Mouse (Mus musculus) liver, postnatal 0 days (tissue): Measurements from ENCODE around the gene Myf6. TPM values are rescaled to one million over a fixed set of nuclear protein-coding genes. Genes with fewer than 3 reads are reported as not detected.

Source experiments
- ATAC-seq: fragments of 200-750 bp; cut with Nextera tagmentation; 2 replicates; pipeline ENCODE4 v1.8.0; 2017; ENCODE audit warnings: mild to moderate bottlenecking, moderate library complexity
- DNase-seq: peaks from one replicate; pipeline ENCODE4 v3.0.0-alpha.2; 2016
- H3K27ac ChIP-seq: fragments of 300-500 bp; sonication (generic); 2 replicates; pipeline ENCODE4 v1.5.1; 2014; ENCODE audit warnings: antibody characterized with exemption, moderate library complexity, mild to moderate bottlenecking, low read depth
- H3K27me3 ChIP-seq: fragments of 300-500 bp; sonication (generic); 2 replicates; pipeline ENCODE4 v1.6.1; 2014; ENCODE audit warnings: low read length, control low read depth, mixed read lengths; ENCODE audit not compliant: insufficient read depth
- H3K36me3 ChIP-seq: fragments of 300-500 bp; sonication (generic); replicated peaks from 2 replicates; pipeline ENCODE4 v1.6.1; 2014; ENCODE audit warnings: mild to moderate bottlenecking, control low read depth, low read length, moderate library complexity, mixed read lengths; ENCODE audit not compliant: insufficient read depth
- H3K4me1 ChIP-seq: fragments of 300-500 bp; sonication (generic); 2 replicates; pipeline ENCODE4 v1.6.1; 2014; ENCODE audit warnings: antibody characterized with exemption, mild to moderate bottlenecking, control low read depth; ENCODE audit not compliant: insufficient read depth
- H3K4me2 ChIP-seq: fragments of 300-500 bp; sonication (generic); 2 replicates; pipeline ENCODE4 v1.6.1; 2014; ENCODE audit warnings: low read depth, mild to moderate bottlenecking, low read length, moderate library complexity, mixed read lengths
- H3K4me3 ChIP-seq: fragments of 300-500 bp; sonication (generic); 2 replicates; pipeline ENCODE4 v1.5.1; 2014; ENCODE audit warnings: low read depth, low read length
- H3K9ac ChIP-seq: fragments of 300-500 bp; sonication (generic); replicated peaks from 2 replicates; pipeline ENCODE4 v1.6.1; 2014; ENCODE audit warnings: mild to moderate bottlenecking, moderate library complexity
- H3K9me3 ChIP-seq: fragments of 300-500 bp; sonication (generic); 2 replicates; pipeline ENCODE4 v1.6.1; 2016; ENCODE audit warnings: mild to moderate bottlenecking, control low read depth, low read length, mixed read lengths
- CTCF ChIP-seq: sonication (generic); IDR thresholded peaks from 2 replicates; pipeline ENCODE4 v1.5.1; 2016; ENCODE audit warnings: antibody characterized with exemption, low read depth
- EP300 ChIP-seq: IDR thresholded peaks from 2 replicates; pipeline ENCODE4 v1.6.1; 2016; ENCODE audit warnings: antibody characterized with exemption, low read depth, mild to moderate bottlenecking
- WGBS: fragments of 180-500 bp; shearing (Covaris S2); extraction: QIAGEN DNeasy Blood & Tissue Kit; methylation state at CpG from one replicate; pipeline ENCODE4 v1.1.7; 2014; ENCODE audit not compliant: insufficient replicate concordance; 5-methylcytosine and 5-hydroxymethylcytosine counted together
- polyA plus RNA-seq: library from polyadenylated mRNA; unstranded; fragments of >200 nt; fragmentation: Nextera tagmentation; extraction: Ambion mirVana; gene quantifications from 2 replicates; pipeline ENCODE4 v1.2.1, GENCODE M21; 2015

Gene Myf6
- polyA plus RNA-seq, 1 experiment from 2014 or later = not detected

GRCm38 (mm10) chr10:107503430-107503829 is 8.9 kb upstream of the Myf6 start:
- H3K9me3 ChIP-seq = no peaks in the 10 kb centered on the region
- no peak for DNase-seq

GRCm38 (mm10) chr10:107502193-107502592 is 7.7 kb upstream of the Myf6 start:
- H3K36me3 ChIP-seq = no peaks in the 10 kb centered on the region
- no peaks in the 10 kb centered on the region for H3K9me3 ChIP-seq
- H3K9ac ChIP-seq = no peak overlapping the region
- DNase-seq (no peak), ATAC-seq (no peak)
- H3K27ac ChIP-seq = no peak overlapping the region
- TF ChIP-seq EP300 = no peak
- no peak for TF ChIP-seq CTCF
- no peaks in the 10 kb centered on the region for H3K27me3 ChIP-seq
- H3K4me3 ChIP-seq = no peak overlapping the region
- no peaks in the 10 kb centered on the region for H3K4me1 ChIP-seq
- WGBS = 79% methylated on average over 7 of the region's 7 CpGs
- no peak overlapping the region for H3K4me2 ChIP-seq

More at GRCm38 (mm10) chr10:107503430-107503829, 8.9 kb upstream of the Myf6 start:
- Histone ChIP-seq H3K27ac (no peak overlapping the region), H3K36me3 (no peaks in the 10 kb centered on the region), H3K4me2 (no peak overlapping the region), H3K4me1 (no peaks in the 10 kb centered on the region), H3K4me3 (no peak overlapping the region), H3K27me3 (no peaks in the 10 kb centered on the region), H3K9ac (no peak overlapping the region)
- 66% methylated on average over 4 of the region's 4 CpGs for WGBS
- ATAC-seq = no peak
- TF ChIP-seq CTCF (no peak), EP300 (no peak)

- no peaks in the 10 kb centered on the region for H3K36me3 ChIP-seq
- no peak overlapping the region for H3K27ac ChIP-seq
- no peak for TF ChIP-seq EP300
- no peak for TF ChIP-seq CTCF
- H3K4me1 ChIP-seq = no peaks in the 10 kb centered on the region
- no peaks in the 10 kb centered on the region for H3K9me3 ChIP-seq
- DNase-seq (no peak), ATAC-seq (no peak)
- H3K4me2 ChIP-seq = no peak overlapping the region
- WGBS = 77% methylated on average over 7 of the region's 7 CpGs
- H3K9ac ChIP-seq = no peak overlapping the region
- no peaks in the 10 kb centered on the region for H3K27me3 ChIP-seq
- no peak overlapping the region for H3K4me3 ChIP-seq
Observed at GRCm38 (mm10) chr10:107499656-107500055, 5.1 kb upstream of the Myf6 start.

- Histone ChIP-seq H3K9ac (no peak overlapping the region), H3K9me3 (no peaks in the 10 kb centered on the region), H3K27me3 (no peaks in the 10 kb centered on the region), H3K27ac (no peak overlapping the region), H3K36me3 (no peaks in the 10 kb centered on the region), H3K4me1 (no peaks in the 10 kb centered on the region), H3K4me2 (no peak overlapping the region), H3K4me3 (no peak overlapping the region)
- no peak for TF ChIP-seq CTCF
- WGBS = 35% methylated on average over 1 of the region's 1 CpGs
- ATAC-seq (no peak), DNase-seq (no peak)
Observed at GRCm38 (mm10) chr10:107496402-107496801, 1.9 kb upstream of the Myf6 start.

- no peaks in the 10 kb centered on the region for H3K9me3 ChIP-seq
- H3K27ac ChIP-seq = no peak overlapping the region
- H3K9ac ChIP-seq = no peak overlapping the region
- no peak overlapping the region for H3K4me3 ChIP-seq
- no peaks in the 10 kb centered on the region for H3K4me1 ChIP-seq
- DNase-seq = no peak
- H3K27me3 ChIP-seq = no peaks in the 10 kb centered on the region
- peak overlapping the region; percentile 35; the same call in 1 of the 2 replicates for H3K4me2 ChIP-seq
- no peaks in the 10 kb centered on the region for H3K36me3 ChIP-seq
- WGBS = 44% methylated on average over 19 of the region's 20 CpGs
- ATAC-seq = no peak
- TF ChIP-seq CTCF = no peak
Observed at GRCm38 (mm10) chr10:107493580-107494474, 710 bp downstream of the Myf6 start.

- H3K4me3 ChIP-seq = no peak overlapping the region
- TF ChIP-seq EP300 (no peak), CTCF (no peak)
Observed at GRCm38 (mm10) chr10:107492867-107493579, 1.5 kb downstream of the Myf6 start.

More at GRCm38 (mm10) chr10:107492867-107493579, 1.5 kb downstream of the Myf6 start:
- ATAC-seq (no peak), DNase-seq (no peak)
- Histone ChIP-seq H3K36me3 (no peaks in the 10 kb centered on the region), H3K9me3 (no peaks in the 10 kb centered on the region), H3K9ac (no peak overlapping the region), H3K27me3 (no peaks in the 10 kb centered on the region), H3K4me1 (no peaks in the 10 kb centered on the region), H3K27ac (no peak overlapping the region), H3K4me2 (peak overlapping the region; percentile 35; the same call in 1 of the 2 replicates)
- 40% methylated on average over 18 of the region's 18 CpGs for WGBS
